Mouse (Mus musculus) lung, postnatal 0 days (tissue): Measurements from ENCODE around the gene Gm10073.
A peak's percentile ranks its signal among the peaks of the same experiment; 100 is the strongest.

Experiments
- CTCF ChIP-seq: IDR thresholded peaks from 2 replicates; pipeline ENCODE4 v1.5.1; 2016; ENCODE audit warnings: antibody characterized with exemption, mild to moderate bottlenecking
- EP300 ChIP-seq: IDR thresholded peaks from 2 replicates; pipeline ENCODE4 v1.6.1; 2016; ENCODE audit warnings: antibody characterized with exemption, mild to moderate bottlenecking, control low read depth

DNA sequence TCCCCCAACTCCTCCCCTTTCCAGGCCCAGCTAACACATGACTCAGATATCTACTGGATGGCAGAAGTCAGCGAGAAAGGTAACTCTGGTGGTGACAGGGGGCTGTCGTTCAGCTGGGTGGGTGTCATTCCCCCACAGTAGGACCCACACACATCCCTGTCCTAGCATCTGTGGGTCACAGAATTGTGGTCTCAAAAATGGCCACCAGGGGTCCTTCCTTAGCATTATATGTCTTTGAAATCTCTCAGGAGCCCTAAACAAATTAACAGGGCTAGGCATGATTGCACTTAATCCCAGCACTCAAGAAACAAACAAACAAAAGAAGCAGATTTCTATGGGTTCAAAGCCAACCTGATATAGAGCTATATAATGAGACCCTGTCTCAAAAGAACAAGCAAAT lies 28.1 kb downstream of the Gm10073 start:
- TF ChIP-seq CTCF (peak; percentile 54), EP300 (no peak)
